Mouse (Mus musculus) small intestine, adult 2 months (tissue): Measurements from ENCODE around the gene Clba1.

ENCODE experiments used
- CTCF ChIP-seq: fragments of 200-500 bp; IDR thresholded peaks from 2 replicates; pipeline ENCODE4 v1.5.1; 2012; ENCODE audit warnings: low read depth, mild to moderate bottlenecking, control low read depth, inconsistent platforms, low read length, moderate library complexity, mixed read lengths; ENCODE audit not compliant: insufficient replicate concordance, insufficient read length; ENCODE audit errors: extremely low read depth
- POLR2A ChIP-seq: fragments of 200-500 bp; IDR thresholded peaks from 2 replicates; pipeline ENCODE4 v1.6.1; 2012; ENCODE audit warnings: low read depth, mild to moderate bottlenecking, control low read depth, inconsistent platforms, low read length, moderate library complexity

GRCm38 (mm10) chr12:112850344-112850743 is 41.6 kb downstream of the Clba1 start:
- no peak for TF ChIP-seq CTCF
- TF ChIP-seq POLR2A: no peak
